Mouse (Mus musculus): ENCODE data around the gene Prrc2a. TPM values are rescaled to one million over a fixed set of nuclear protein-coding genes. Genes with fewer than 3 reads are reported as not detected.
A peak's percentile ranks its signal among the peaks of the same experiment; 100 is the strongest.
"Not testable (repeated sequence)": the region's sequence is repeated elsewhere in the genome, so short reads cannot be mapped to it uniquely, and the experiment has no call there.

Gene Prrc2a
- polyA plus RNA-seq, 1 experiment from 2014 or later: 155 TPM

- Histone ChIP-seq H3K4me2 (peak overlapping the region; percentile 78), H3K36me3 (peaks cover 14% of the 10 kb centered on the region), H3K27me3 (replicated peaks) (no peaks in the 10 kb centered on the region), H3K9me3 (replicated peaks) (no peaks in the 10 kb centered on the region), H3K4me1 (peaks cover 53% of the 10 kb centered on the region), H3K9ac (replicated peaks) (no peak overlapping the region; the same call in none of the 2 replicates), H3K27ac (replicated peaks) (no peak overlapping the region), H3K4me3 (replicated peaks) (peak overlapping the region; percentile 68)
- WGBS: 76% methylated on average over 13 of the region's 13 CpGs
- no peak for ATAC-seq (ENCODE audit: low FRiP score)
Observed at GRCm38 (mm10) chr17:35127017-35127416, 37.7 kb downstream of the Prrc2a start.

GRCm38 (mm10) chr17:35126206-35126611 is 38.5 kb downstream of the Prrc2a start, which contains the start of gene D17H6S53E:
D17H6S53E (plus strand) TSS chr17:35126373.
- H3K9me3 ChIP-seq (replicated peaks): no peaks in the 10 kb centered on the region
- peak within 1 kb of the TSS; percentile 85 for H3K9ac ChIP-seq (replicated peaks)
- H3K27me3 ChIP-seq (replicated peaks): no peaks in the 10 kb centered on the region
- peak within 1 kb of the TSS; percentile 84 for H3K27ac ChIP-seq (replicated peaks)
- H3K4me2 ChIP-seq: peak within 1 kb of the TSS; percentile 78
- under 1% methylated on average over 36 of the region's 36 CpGs for WGBS
- peaks cover 53% of the 10 kb centered on the region for H3K4me1 ChIP-seq
- peaks cover 14% of the 10 kb centered on the region for H3K36me3 ChIP-seq
- peak within 1 kb of the TSS; percentile 68 for H3K4me3 ChIP-seq (replicated peaks)
- ATAC-seq (ENCODE audit: low FRiP score): peak; percentile 37; the same call in 1 of the 2 replicates

DNA sequence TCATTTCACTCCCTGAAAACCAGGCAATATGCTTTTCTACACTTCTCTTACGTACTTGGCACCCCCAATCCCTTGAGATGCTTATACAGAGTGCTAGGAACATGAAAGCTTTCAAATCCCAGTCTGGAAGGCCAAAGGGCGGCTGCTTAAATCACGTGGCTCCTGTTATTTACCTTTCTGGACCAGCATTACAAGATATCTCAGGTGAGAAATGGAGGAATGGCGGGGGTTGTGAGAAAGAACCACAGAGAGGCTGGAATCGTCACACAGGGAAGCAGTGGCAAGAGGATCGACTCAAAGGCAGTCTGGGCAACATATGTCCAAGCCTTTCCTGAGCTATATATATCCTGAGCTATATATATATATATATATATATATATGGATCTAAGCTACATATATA is 39.1 kb downstream of the Prrc2a start:
- no peaks in the 10 kb centered on the region for H3K9me3 ChIP-seq (replicated peaks)
- H3K27me3 ChIP-seq (replicated peaks): no peaks in the 10 kb centered on the region
- H3K4me3 ChIP-seq (replicated peaks): peak overlapping the region; percentile 68
- no peak for ATAC-seq (ENCODE audit: low FRiP score)
- H3K4me2 ChIP-seq: peak overlapping the region; percentile 78
- WGBS: 36% methylated on average over 6 of the region's 6 CpGs
- H3K4me1 ChIP-seq: peaks cover 54% of the 10 kb centered on the region
- H3K27ac ChIP-seq (replicated peaks): peak overlapping the region; percentile 84
- H3K36me3 ChIP-seq: peaks cover 14% of the 10 kb centered on the region
- peak overlapping the region; percentile 85 for H3K9ac ChIP-seq (replicated peaks)

GRCm38 (mm10) chr17:35125081-35125480 is 39.6 kb downstream of the Prrc2a start:
- Histone ChIP-seq H3K4me3 (replicated peaks) (no peak overlapping the region), H3K4me2 (peak overlapping the region; percentile 78; the same call in 1 of the 2 replicates), H3K9me3 (replicated peaks) (no peaks in the 10 kb centered on the region), H3K27ac (replicated peaks) (no peak overlapping the region), H3K9ac (replicated peaks) (peak overlapping the region; percentile 85; the same call in 1 of the 2 replicates), H3K36me3 (peaks cover 12% of the 10 kb centered on the region), H3K4me1 (peaks cover 59% of the 10 kb centered on the region), H3K27me3 (replicated peaks) (no peaks in the 10 kb centered on the region)
- ATAC-seq (ENCODE audit: low FRiP score): no peak
- 100% methylated on average over 1 of the region's 1 CpGs for WGBS

DNA sequence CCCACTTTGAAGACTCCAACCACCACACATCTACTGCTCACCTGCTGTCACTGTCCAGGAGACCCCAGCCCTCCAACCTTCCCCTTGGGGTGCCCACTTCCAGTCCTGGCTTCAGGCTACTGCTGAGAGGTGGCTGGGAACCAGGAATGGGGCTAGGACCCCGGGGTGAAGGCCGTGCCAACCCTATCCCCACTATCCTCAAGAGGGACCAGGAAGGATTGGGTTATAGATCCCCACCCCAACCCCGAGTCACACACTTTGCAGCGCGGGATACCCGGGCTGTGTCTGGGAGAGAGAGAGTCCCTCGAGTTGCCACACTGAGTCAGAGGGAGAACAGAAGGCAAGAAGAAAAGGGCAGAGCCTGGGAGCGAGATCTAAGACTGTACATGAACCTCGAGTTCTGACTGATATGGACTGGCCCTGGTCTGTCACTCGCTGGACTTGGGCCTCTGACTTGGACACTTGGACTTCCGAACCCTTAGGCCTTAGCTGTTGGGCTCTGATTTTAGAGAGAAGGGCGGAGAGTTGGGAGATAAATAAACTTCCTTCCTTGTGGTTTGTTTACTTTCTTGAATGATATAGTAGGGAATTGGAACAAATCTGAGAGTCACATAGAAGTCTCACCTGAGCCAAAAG is 40.3 kb downstream of the Prrc2a start:
- H3K27ac ChIP-seq (replicated peaks); H3K9ac ChIP-seq (replicated peaks); ATAC-seq (ENCODE audit: low FRiP score); H3K9me3 ChIP-seq (replicated peaks); H3K4me2 ChIP-seq; H3K4me3 ChIP-seq (replicated peaks); H3K27me3 ChIP-seq (replicated peaks): not testable (repeated sequence)
- 93% methylated on average over 12 of the region's 12 CpGs for WGBS
- Histone ChIP-seq H3K36me3 (peaks cover 17% of the 10 kb centered on the region), H3K4me1 (peaks cover 66% of the 10 kb centered on the region)

- not testable (repeated sequence) for H3K9ac ChIP-seq (replicated peaks); ATAC-seq (ENCODE audit: low FRiP score); H3K4me3 ChIP-seq (replicated peaks); H3K27me3 ChIP-seq (replicated peaks); H3K4me2 ChIP-seq; H3K9me3 ChIP-seq (replicated peaks); H3K27ac ChIP-seq (replicated peaks)
- 92% methylated on average over 9 of the region's 9 CpGs for WGBS
- Histone ChIP-seq H3K36me3 (peaks cover 26% of the 10 kb centered on the region), H3K4me1 (peaks cover 57% of the 10 kb centered on the region)
Observed at GRCm38 (mm10) chr17:35123287-35123686, 41.4 kb downstream of the Prrc2a start.

DNA sequence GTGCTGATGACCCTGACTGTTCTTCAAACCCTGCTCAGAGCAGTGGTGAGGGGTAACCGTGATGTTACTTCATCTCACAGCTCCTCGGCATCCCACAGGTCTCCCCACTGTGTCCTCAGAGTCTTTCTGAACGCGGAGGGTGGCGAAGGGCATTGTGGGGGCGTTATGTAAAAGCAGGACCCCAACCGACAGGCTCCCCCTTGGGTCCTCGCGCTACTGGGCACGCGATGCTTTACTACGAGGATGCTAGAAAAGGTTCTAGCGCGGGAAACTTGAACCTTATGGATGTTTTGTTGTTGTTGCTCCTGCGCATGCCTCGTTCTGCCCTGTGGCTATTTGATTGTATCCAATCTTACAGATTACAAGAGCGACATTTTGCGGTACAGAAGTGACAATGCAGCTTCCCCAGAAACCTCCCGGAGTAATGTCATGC is 42.8 kb downstream of the Prrc2a start, which contains the start of gene Csnk2b:
Csnk2b (minus strand) TSS at position 183 of the 433 bp plus-strand sequence.
- Histone ChIP-seq H3K4me3 (replicated peaks) (peak within 1 kb of the TSS; percentile 95), H3K4me2 (peak within 1 kb of the TSS; percentile 97), H3K9me3 (replicated peaks) (no peaks in the 10 kb centered on the region), H3K9ac (replicated peaks) (peak within 1 kb of the TSS; percentile 95), H3K27ac (replicated peaks) (peak within 1 kb of the TSS; percentile 93), H3K36me3 (peaks cover 36% of the 10 kb centered on the region), H3K4me1 (peaks cover 46% of the 10 kb centered on the region), H3K27me3 (replicated peaks) (no peaks in the 10 kb centered on the region)
- WGBS: 1% methylated on average over 19 of the region's 19 CpGs
- ATAC-seq (ENCODE audit: low FRiP score): peak; percentile 43

GRCm38 (mm10) chr17:35121143-35121799 is 43.4 kb downstream of the Prrc2a start, which contains the start of gene Gpank1:
Gpank1 (plus strand) TSS chr17:35121455.
- H3K27me3 ChIP-seq (replicated peaks): no peaks in the 10 kb centered on the region
- peak within 1 kb of the TSS; percentile 93 for H3K27ac ChIP-seq (replicated peaks)
- WGBS: under 1% methylated on average over 50 of the region's 50 CpGs
- peak within 1 kb of the TSS; percentile 97 for H3K4me2 ChIP-seq
- H3K4me3 ChIP-seq (replicated peaks): peak within 1 kb of the TSS; percentile 95
- no peaks in the 10 kb centered on the region for H3K9me3 ChIP-seq (replicated peaks)
- H3K9ac ChIP-seq (replicated peaks): peak within 1 kb of the TSS; percentile 95
- peaks cover 40% of the 10 kb centered on the region for H3K4me1 ChIP-seq
- H3K36me3 ChIP-seq: peaks cover 40% of the 10 kb centered on the region
- peak; percentile 94 for ATAC-seq (ENCODE audit: low FRiP score)

DNA sequence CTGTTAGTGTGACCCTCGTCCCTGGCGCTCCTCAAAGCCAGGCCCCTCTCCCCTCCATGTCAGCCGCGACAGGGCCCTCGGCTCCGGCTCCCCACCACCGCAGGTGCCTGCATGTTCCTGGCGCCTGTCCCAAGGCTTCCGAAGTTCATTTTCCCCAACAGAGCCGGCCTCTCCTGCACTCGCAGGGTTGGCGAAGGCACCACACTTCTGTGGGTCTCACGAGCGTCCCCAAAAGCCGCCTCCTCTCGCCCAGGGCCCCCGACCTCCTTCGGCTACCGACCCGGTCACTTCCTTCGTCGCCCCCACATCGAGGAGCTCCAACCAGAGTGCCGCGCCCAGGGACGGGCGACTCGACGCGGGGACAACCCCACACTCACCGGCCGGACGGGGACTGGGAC is 44.0 kb downstream of the Prrc2a start:
- peak overlapping the region; percentile 95 for H3K9ac ChIP-seq (replicated peaks)
- peak overlapping the region; percentile 80 for H3K27ac ChIP-seq (replicated peaks)
- peak overlapping the region; percentile 95 for H3K4me3 ChIP-seq (replicated peaks)
- H3K27me3 ChIP-seq (replicated peaks): no peaks in the 10 kb centered on the region
- no peaks in the 10 kb centered on the region for H3K9me3 ChIP-seq (replicated peaks)
- no peak; the same call in 1 of the 2 replicates for ATAC-seq (ENCODE audit: low FRiP score)
- H3K4me1 ChIP-seq: peaks cover 35% of the 10 kb centered on the region
- H3K36me3 ChIP-seq: peaks cover 45% of the 10 kb centered on the region
- WGBS: under 1% methylated on average over 33 of the region's 33 CpGs
- H3K4me2 ChIP-seq: peak overlapping the region; percentile 97

GRCm38 (mm10) chr17:35115046-35116019 is 49.4 kb downstream of the Prrc2a start, which contains the start of gene Ly6g5b:
Ly6g5b (minus strand) TSS chr17:35115428.
- Histone ChIP-seq H3K36me3 (peaks cover 54% of the 10 kb centered on the region), H3K9me3 (replicated peaks) (no peaks in the 10 kb centered on the region), H3K27me3 (replicated peaks) (no peaks in the 10 kb centered on the region), H3K4me3 (replicated peaks) (no peak within 1 kb of the TSS), H3K9ac (replicated peaks) (no peak within 1 kb of the TSS), H3K4me2 (no peak within 1 kb of the TSS), H3K4me1 (peaks cover 9% of the 10 kb centered on the region), H3K27ac (replicated peaks) (no peak within 1 kb of the TSS)
- WGBS: 85% methylated on average over 8 of the region's 8 CpGs
- no peak for ATAC-seq (ENCODE audit: low FRiP score)

- no peaks in the 10 kb centered on the region for H3K27me3 ChIP-seq (replicated peaks)
- 75% methylated on average over 9 of the region's 9 CpGs for WGBS
- no peak overlapping the region for H3K4me3 ChIP-seq (replicated peaks)
- no peak for ATAC-seq (ENCODE audit: low FRiP score)
- no peak overlapping the region for H3K27ac ChIP-seq (replicated peaks)
- H3K4me2 ChIP-seq: no peak overlapping the region
- no peaks in the 10 kb centered on the region for H3K9me3 ChIP-seq (replicated peaks)
- H3K4me1 ChIP-seq: no peaks in the 10 kb centered on the region
- H3K36me3 ChIP-seq: peaks cover 29% of the 10 kb centered on the region
- H3K9ac ChIP-seq (replicated peaks): no peak overlapping the region
Observed at GRCm38 (mm10) chr17:35111774-35112173, 52.9 kb downstream of the Prrc2a start.

Data from neural tube, embryonic 15.5 days (tissue).